Mouse (Mus musculus) erythroblast, embryonic 14.5 days (primary cell): ENCODE results near the gene Ooep.

Experiments used
- GATA1 ChIP-seq: IDR thresholded peaks from 2 replicates; pipeline ENCODE4 v1.6.1; 2012; ENCODE audit warnings: low read length, inconsistent platforms, mixed read lengths
- TAL1 ChIP-seq: IDR thresholded peaks from 3 replicates; pipeline ENCODE4 v1.6.1; 2012; ENCODE audit warnings: low read length, inconsistent platforms, mixed read lengths

GRCm38 (mm10) chr9:78347004-78347403, 31.5 kb downstream of the Ooep start:
- TF ChIP-seq TAL1 (no peak), GATA1 (no peak)
